15 mouse cellular contexts compared by ENCODE assay signal in genomic region chr19:46741574-46741973, GRCm38 (mm10). TPM values are rescaled to one million over a fixed set of nuclear protein-coding genes. Genes with fewer than 3 reads are reported as not detected.
A peak's percentile ranks its signal among the peaks of the same experiment; 100 is the strongest.
DNase-seq lines count a peak whose midpoint lies in the region; ATAC-seq and TF ChIP-seq lines count a peak whose summit lies in the region.
"Had no signal": no experiment of that assay in that cellular context is flagged by ENCODE, and none has a peak within 500 bp of the region (broad histone marks: within the 10 kb centered on the region; RNA-seq: fewer than 3 reads in every experiment).

No protein-coding gene starts in this region.

- TF ChIP-seq CTCF in intestine, postnatal 0 days (IDR thresholded peaks at IDR 0.05; ENCODE audit: low read depth), result peak; percentile 62
- TF ChIP-seq CTCF in testis, adult 2 months (IDR thresholded peaks at IDR 0.05; ENCODE audit: control insufficient read depth, insufficient read depth, insufficient replicate concordance, low read depth, low read length), result peak; percentile 33; the same call in 1 of the 2 replicates
- TF ChIP-seq CTCF in Patski (IDR thresholded peaks at IDR 0.05), result peak; percentile 39
- TF ChIP-seq CTCF in stomach, postnatal 0 days (IDR thresholded peaks at IDR 0.05; ENCODE audit: low read depth), result peak; percentile 48

- H3K4me2 ChIP-seq in intestine, postnatal 0 days (replicated peaks; ENCODE audit: low read depth), result no peak overlapping the region
- H3K4me2 ChIP-seq in intestine, embryonic 16.5 days (ENCODE audit: low read depth, low read length), result no peak overlapping the region
- no peak overlapping the region for H3K4me2 ChIP-seq in stomach, postnatal 0 days (replicated peaks; ENCODE audit: low read depth)
- H3K4me2 ChIP-seq: heart, embryonic 13.5 days; hindbrain, embryonic 12.5 days; liver, embryonic 13.5 days; neural tube, embryonic 15.5 days had no signal

- CTCF ChIA-PET in Patski (lab: Charles Lee), result interaction anchor here (0.7 to 1.3 kb wide), 10 partner anchors 14 to 275 kb away, joined by 3 to 5 read pairs (median 4); partner anchors contain the start of gene Cyp17a1

- no peaks in the 10 kb centered on the region for H3K27me3 ChIP-seq in intestine, postnatal 0 days (replicated peaks; ENCODE audit: control insufficient read depth, insufficient read depth, low read length)
- H3K27me3 ChIP-seq in intestine, embryonic 16.5 days (replicated peaks; ENCODE audit: control insufficient read depth, insufficient read depth, low read length), result no peaks in the 10 kb centered on the region
- no peaks in the 10 kb centered on the region for H3K27me3 ChIP-seq in testis, adult 2 months (ENCODE audit: control insufficient read depth, insufficient read depth, low read length)
- H3K27me3 ChIP-seq in Patski, result peaks cover 33% of the 10 kb centered on the region
- no peaks in the 10 kb centered on the region for H3K27me3 ChIP-seq in stomach, postnatal 0 days (ENCODE audit: control insufficient read depth, insufficient read depth, low read length)
- H3K27me3 ChIP-seq: heart, embryonic 13.5 days; hindbrain, embryonic 12.5 days; liver, embryonic 13.5 days; neural tube, embryonic 15.5 days had no signal

- H3K4me3 ChIP-seq in intestine, postnatal 0 days (ENCODE audit: low read depth, low read length), result no peak overlapping the region
- H3K4me3 ChIP-seq in intestine, embryonic 16.5 days (ENCODE audit: low read length), result no peak overlapping the region
- no peak overlapping the region for H3K4me3 ChIP-seq in testis, adult 2 months (ENCODE audit: control insufficient read depth, low read depth, low read length)
- no peak overlapping the region for H3K4me3 ChIP-seq in stomach, postnatal 0 days (ENCODE audit: low read depth, low read length)
- H3K4me3 ChIP-seq: heart, embryonic 13.5 days; hindbrain, embryonic 12.5 days; liver, embryonic 13.5 days; neural tube, embryonic 15.5 days had no signal

- no peaks in the 10 kb centered on the region for H3K4me1 ChIP-seq in intestine, postnatal 0 days (replicated peaks; ENCODE audit: control insufficient read depth, insufficient read depth, low read length)
- H3K4me1 ChIP-seq in intestine, embryonic 16.5 days (ENCODE audit: control insufficient read depth, insufficient read depth, low read length), result no peaks in the 10 kb centered on the region
- no peaks in the 10 kb centered on the region for H3K4me1 ChIP-seq in testis, adult 2 months (ENCODE audit: control insufficient read depth, insufficient read depth, low read length)
- H3K4me1 ChIP-seq in stomach, postnatal 0 days (replicated peaks; ENCODE audit: control insufficient read depth, insufficient read depth), result no peaks in the 10 kb centered on the region
- H3K4me1 ChIP-seq: hindbrain, embryonic 12.5 days; liver, embryonic 13.5 days; neural tube, embryonic 15.5 days had no signal

- no peaks in the 10 kb centered on the region for H3K9me3 ChIP-seq in intestine, postnatal 0 days (ENCODE audit: control insufficient read depth)
- H3K9me3 ChIP-seq in intestine, embryonic 16.5 days (ENCODE audit: control insufficient read depth, low read length), result no peaks in the 10 kb centered on the region
- no peaks in the 10 kb centered on the region for H3K9me3 ChIP-seq in stomach, postnatal 0 days (ENCODE audit: control insufficient read depth, low read length)
- H3K9me3 ChIP-seq: heart, embryonic 13.5 days; hindbrain, embryonic 12.5 days; liver, embryonic 13.5 days; neural tube, embryonic 15.5 days had no signal

- H3K36me3 ChIP-seq in intestine, postnatal 0 days (ENCODE audit: control insufficient read depth, insufficient read depth), result peaks cover 21% of the 10 kb centered on the region
- peaks cover 4% of the 10 kb centered on the region; the same call in 1 of the 2 replicates for H3K36me3 ChIP-seq in intestine, embryonic 16.5 days (ENCODE audit: control insufficient read depth, insufficient read depth, low read length)
- no peaks in the 10 kb centered on the region for H3K36me3 ChIP-seq in testis, adult 2 months (ENCODE audit: control insufficient read depth, insufficient read depth, low read length)
- no peaks in the 10 kb centered on the region; the same call in 1 of the 2 replicates for H3K36me3 ChIP-seq in stomach, postnatal 0 days (ENCODE audit: control insufficient read depth, insufficient read depth, low read length)
- H3K36me3 ChIP-seq: hindbrain, embryonic 12.5 days had no signal

- no peak for DNase-seq in testis, postnatal 10 days (ENCODE audit: low spot score)
- DNase-seq in Patski (ENCODE audit: low read depth, low spot score), result no peak
- DNase-seq in stomach, postnatal 0 days (ENCODE audit: low spot score), result peak; percentile 26
- DNase-seq in left cerebral cortex, postnatal 10 days (ENCODE audit: extremely low spot score in 1 of 2, low spot score in 2 of 2), result no peak
- DNase-seq in urinary bladder, postnatal 10 days (ENCODE audit: low spot score), result no peak
- DNase-seq: kidney, adult 8-10 months; liver, embryonic 13.5 days had no signal

- no peak for TF ChIP-seq EP300 in stomach, postnatal 0 days (optimal IDR thresholded peaks at IDR 0.05)

- intact Hi-C loops in left cerebral cortex, postnatal 10 days (cut with DNase I), result loop anchor here (2.0 to 5.0 kb wide), 2 partner anchors 71 to 154 kb away; no protein-coding TSS in a partner anchor

- H3K27ac ChIP-seq in intestine, postnatal 0 days (ENCODE audit: low read depth, low read length), result no peak overlapping the region
- H3K27ac ChIP-seq in intestine, embryonic 16.5 days (ENCODE audit: low read length), result no peak overlapping the region
- no peak overlapping the region for H3K27ac ChIP-seq in testis, adult 2 months (ENCODE audit: control insufficient read depth, insufficient read depth, low read depth, low read length)
- no peak overlapping the region for H3K27ac ChIP-seq in stomach, postnatal 0 days (replicated peaks)
- H3K27ac ChIP-seq: heart, embryonic 13.5 days; hindbrain, embryonic 12.5 days; liver, embryonic 13.5 days; macrophage; neural tube, embryonic 15.5 days had no signal

- POLR2A ChIA-PET in Patski (lab: Charles Lee), result no interaction called here

- H3K9ac ChIP-seq in intestine, postnatal 0 days (ENCODE audit: low read depth, low read length), result no peak overlapping the region
- no peak overlapping the region for H3K9ac ChIP-seq in intestine, embryonic 16.5 days (ENCODE audit: low read depth, low read length)
- H3K9ac ChIP-seq in stomach, postnatal 0 days (ENCODE audit: low read length), result no peak overlapping the region
- H3K9ac ChIP-seq: heart, embryonic 13.5 days; hindbrain, embryonic 12.5 days; liver, embryonic 13.5 days; neural tube, embryonic 15.5 days had no signal

- 34% methylated on average over 6 of the region's 6 CpGs for WGBS in intestine, postnatal 0 days
- 34% methylated on average over 6 of the region's 6 CpGs for WGBS in intestine, embryonic 16.5 days
- WGBS in stomach, postnatal 0 days, result 32% methylated on average over 6 of the region's 6 CpGs

- in situ Hi-C loops in Patski (cut with MboI; ENCODE audit: low pct_unique_long_range_greater_than_20kb), result loop anchor here (5.0 kb wide), 2 partner anchors 74 to 154 kb away; no protein-coding TSS in a partner anchor

- TF ChIP-seq POLR2A in testis, adult 2 months (IDR thresholded peaks at IDR 0.05; ENCODE audit: control insufficient read depth, low read depth, low read length), result no peak

- ATAC-seq in intestine, postnatal 0 days, result peak; percentile 56; the same call in 1 of the 2 replicates
- no peak for ATAC-seq in intestine, embryonic 16.5 days
- no peak for ATAC-seq in Patski
- peak; percentile 53; the same call in 1 of the 2 replicates for ATAC-seq in stomach, postnatal 0 days (ENCODE audit: low FRiP score, low TSS enrichment)
- ATAC-seq: activated CD4-positive, CD25-positive, alpha-beta regulatory T cell, adult 4 months had no signal

RNA-seq across cellular contexts. Expression of gene Cnnm2, which starts 19.8 kb away (rescaled TPM):
- polyA plus RNA-seq in intestine, postnatal 0 days (2015; fragmentation: Nextera tagmentation; extraction: Ambion mirVana), result 6.5 TPM in 2 replicates
- 1.9 and 2.1 TPM in 2 replicates for polyA plus RNA-seq in intestine, embryonic 16.5 days (2015; fragmentation: Nextera tagmentation; extraction: Ambion mirVana)
- 3.3 and 4.2 TPM in 2 replicates for polyA plus RNA-seq in testis, adult 2 months (2012; rRNA removed)
- 53.2 TPM for polyA plus RNA-seq in Patski (2021)
- 2.0 and 2.1 TPM in 2 replicates for polyA plus RNA-seq in stomach, postnatal 0 days (2015; fragmentation: Nextera tagmentation; extraction: Ambion mirVana)
- 10 to 100 TPM; 25.8 to 29.4 TPM for total RNA-seq in left cerebral cortex, postnatal 10 days (2021)

RNA-seq across cellular contexts. Expression of gene As3mt, which starts 34.3 kb away (rescaled TPM):
- 46.4 and 49.0 TPM in 2 replicates for polyA plus RNA-seq in intestine, postnatal 0 days (2015; fragmentation: Nextera tagmentation; extraction: Ambion mirVana)
- polyA plus RNA-seq in intestine, embryonic 16.5 days (2015; fragmentation: Nextera tagmentation; extraction: Ambion mirVana), result 69.1 and 69.3 TPM in 2 replicates
- 9.8 and 12.1 TPM in 2 replicates for polyA plus RNA-seq in testis, adult 2 months (2012; rRNA removed)
- 0.13 TPM for polyA plus RNA-seq in Patski (2021)
- 17.0 and 17.7 TPM in 2 replicates for polyA plus RNA-seq in stomach, postnatal 0 days (2015; fragmentation: Nextera tagmentation; extraction: Ambion mirVana)
- 10 to 100 TPM; 18.7 to 18.9 TPM for total RNA-seq in left cerebral cortex, postnatal 10 days (2021)

RNA-seq across cellular contexts. Expression of gene Borcs7, which starts 51.9 kb away (rescaled TPM):
- polyA plus RNA-seq in intestine, postnatal 0 days (2015; fragmentation: Nextera tagmentation; extraction: Ambion mirVana), result 13.5 and 14.4 TPM in 2 replicates
- polyA plus RNA-seq in intestine, embryonic 16.5 days (2015; fragmentation: Nextera tagmentation; extraction: Ambion mirVana), result 13.9 and 14.0 TPM in 2 replicates
- 3.8 and 4.2 TPM in 2 replicates for polyA plus RNA-seq in testis, adult 2 months (2012; rRNA removed)
- 8.3 TPM for polyA plus RNA-seq in Patski (2021)
- polyA plus RNA-seq in stomach, postnatal 0 days (2015; fragmentation: Nextera tagmentation; extraction: Ambion mirVana), result 15.6 and 17.0 TPM in 2 replicates
- total RNA-seq in left cerebral cortex, postnatal 10 days (2021), result 10 to 100 TPM; 21.4 to 23.7 TPM

Comparison
In these comparisons a context has a peak if more than half of its experiments do, and no peak if none do; other contexts are left out.
1. ATAC-seq: peak in intestine, postnatal 0 days (single experiment) and stomach, postnatal 0 days (single experiment); none in intestine, embryonic 16.5 days (single experiment) and Patski (single experiment).
2. Peak in every context shown above with its lines, with median percentiles within 50 percentile points of each other: CTCF ChIP-seq.